Mouse (Mus musculus) brain, embryonic 18.5 days (tissue): ENCODE data around the gene Olfml1.

Experiments used
- DNase-seq: peaks from one replicate; pipeline ENCODE4 v3.0.0-alpha.2; 2012; ENCODE audit warnings: low read depth, low spot score

Olfml1 gene

GRCm38 (mm10) chr7:107594857-107595402 is 27.7 kb downstream of the Olfml1 start, which contains the start of gene Ppfibp2:
Gene Ppfibp2 (plus strand): TSS chr7:107595207.
- no peak for DNase-seq

GRCm38 (mm10) chr7:107595426-107595825 is 28.2 kb downstream of the Olfml1 start:
- no peak for DNase-seq

GRCm38 (mm10) chr7:107596753-107597152 is 29.5 kb downstream of the Olfml1 start:
- DNase-seq, result no peak

GRCm38 (mm10) chr7:107597956-107598355 is 30.7 kb downstream of the Olfml1 start:
- DNase-seq, result no peak

GRCm38 (mm10) chr7:107600651-107601050 is 33.4 kb downstream of the Olfml1 start:
- no peak for DNase-seq

DNA sequence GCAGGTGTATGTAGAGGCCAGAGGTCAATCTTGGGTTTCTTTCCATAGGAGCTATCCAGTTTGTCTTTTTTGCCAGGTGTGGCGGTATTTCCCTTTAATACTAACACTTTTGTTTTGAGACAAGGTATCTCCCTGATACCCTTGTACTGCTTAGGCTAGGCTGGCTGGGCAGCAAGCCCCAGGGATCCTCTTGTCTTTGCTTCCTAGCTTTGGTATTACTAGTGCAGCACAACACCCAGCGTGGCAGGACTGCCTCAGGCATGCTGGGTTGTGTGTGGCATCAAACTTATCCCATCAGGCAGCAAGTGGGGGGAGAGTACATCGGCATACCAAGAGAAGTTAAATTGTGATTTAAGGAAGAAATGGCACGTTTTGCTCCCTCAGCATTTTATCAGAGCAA is 35.3 kb downstream of the Olfml1 start:
- DNase-seq, result no peak

GRCm38 (mm10) chr7:107602913-107603312 is 35.7 kb downstream of the Olfml1 start:
- no peak for DNase-seq

DNA sequence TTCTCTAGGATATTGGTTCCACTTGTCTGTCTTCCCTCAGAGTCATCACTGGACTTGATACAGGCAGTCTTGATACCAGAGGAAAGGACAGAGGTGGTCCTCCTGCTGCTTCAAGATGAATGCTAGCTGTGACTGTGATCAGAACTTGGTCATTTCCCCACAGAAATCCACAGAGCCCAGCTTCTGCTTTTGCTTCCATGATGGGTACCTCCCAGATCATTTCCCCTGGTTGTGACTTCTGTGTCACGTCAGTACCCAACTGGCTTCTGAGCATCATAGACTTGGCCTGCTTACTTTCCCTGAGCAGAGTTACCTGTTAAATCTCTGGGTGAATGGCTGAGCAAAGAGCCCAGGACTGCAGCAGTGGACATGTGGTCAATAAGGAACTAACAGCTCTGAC is 40.5 kb downstream of the Olfml1 start:
- DNase-seq, result no peak

DNA sequence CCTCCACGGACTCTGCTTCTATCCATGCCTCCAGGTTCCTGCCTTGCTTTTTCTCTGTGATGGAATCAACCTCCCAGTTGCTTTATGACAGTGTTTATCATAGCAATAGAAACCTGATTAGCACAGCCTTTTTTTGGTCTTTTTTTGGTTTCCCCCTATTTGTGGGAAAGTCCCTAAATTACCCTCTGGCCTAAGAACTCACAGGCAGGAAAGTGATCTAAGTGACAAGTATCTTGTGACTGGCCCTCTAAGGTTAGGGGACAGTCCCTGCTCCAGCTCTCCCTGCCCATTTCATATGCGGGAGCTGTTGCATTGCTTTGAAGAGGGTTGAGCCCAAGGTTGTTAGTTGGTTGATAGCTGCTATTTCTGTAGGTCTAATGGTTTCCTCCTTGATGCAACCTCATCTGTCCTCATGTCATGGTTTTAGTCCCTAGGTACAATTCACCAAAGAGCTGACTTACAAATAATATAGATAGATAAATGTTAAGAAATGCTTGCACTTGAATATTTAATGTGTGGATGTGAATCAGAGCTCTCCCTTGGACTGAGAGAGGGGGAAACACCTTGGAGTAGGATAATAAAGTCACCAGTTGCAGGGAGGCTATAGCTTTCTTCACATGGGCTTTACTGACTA is 42.5 kb downstream of the Olfml1 start:
- no peak for DNase-seq

DNA sequence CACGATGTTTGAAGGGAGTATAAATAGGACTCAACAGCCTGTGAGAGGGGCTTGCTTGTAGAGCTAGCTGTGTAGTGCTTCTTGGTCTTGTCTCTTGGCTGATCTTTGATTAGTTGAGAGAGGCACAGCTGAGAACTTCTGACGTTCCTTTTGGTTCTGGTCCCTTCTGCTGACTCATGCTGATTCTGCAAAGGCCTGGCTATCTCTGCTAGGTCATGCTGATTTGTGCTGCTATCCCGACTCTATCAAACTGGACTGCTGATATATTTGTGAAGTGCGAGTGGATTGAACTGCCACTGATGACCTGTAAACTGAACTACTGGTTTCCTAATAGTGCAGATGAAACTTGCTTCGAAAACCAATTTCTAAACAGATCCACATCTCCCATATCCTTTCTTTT is 43.6 kb downstream of the Olfml1 start:
- DNase-seq, result no peak

GRCm38 (mm10) chr7:107618028-107618992 is 51.1 kb downstream of the Olfml1 start:
- no peak for DNase-seq

DNA sequence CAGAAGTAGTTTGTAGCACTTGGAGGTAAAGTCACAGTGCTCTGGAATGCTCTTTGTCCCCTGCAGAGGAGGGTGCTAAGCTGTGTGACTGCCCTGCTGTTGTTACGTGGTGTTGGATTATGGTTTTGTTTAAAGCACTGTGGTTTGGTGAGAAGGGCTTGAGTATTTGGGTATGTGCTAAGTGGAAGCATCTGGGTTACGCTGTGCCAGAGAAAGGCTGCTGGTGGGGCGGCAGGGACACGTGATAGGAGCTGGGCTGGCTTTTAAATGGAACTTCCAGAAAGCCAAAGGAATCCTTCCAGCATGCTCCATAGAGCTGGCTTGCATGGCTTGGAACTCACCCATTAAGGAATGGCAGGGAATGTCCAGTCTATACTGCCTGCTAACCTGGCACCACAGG is 52.0 kb downstream of the Olfml1 start:
- no peak for DNase-seq

DNA sequence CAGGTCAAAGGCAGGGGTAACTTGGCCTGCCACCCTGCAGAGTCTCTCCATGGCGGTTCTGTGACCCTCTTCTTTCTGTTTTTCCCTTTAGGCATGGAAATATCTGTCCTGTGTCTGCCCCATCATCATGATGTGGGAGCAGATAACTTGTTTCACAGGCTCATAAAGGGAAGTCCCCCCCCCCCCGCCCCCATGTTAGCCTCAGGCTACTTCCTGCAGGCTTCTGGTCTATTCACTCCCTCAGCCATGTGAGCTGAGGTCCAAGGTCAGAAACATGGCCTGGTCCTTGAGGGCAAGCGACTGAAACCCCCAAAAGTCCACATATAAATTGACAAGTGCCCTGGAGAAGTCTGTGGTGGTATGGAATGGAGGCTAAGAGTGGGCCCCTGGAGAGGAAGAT is 52.9 kb downstream of the Olfml1 start:
- DNase-seq, result no peak

GRCm38 (mm10) chr7:107624432-107624831 is 57.2 kb downstream of the Olfml1 start:
- DNase-seq, result no peak

- no peak for DNase-seq
These were observed 57.8 kb downstream of the Olfml1 start, which contains the start of gene 5330417H12Rik for GRCm38 (mm10) chr7:107625061-107625460. Gene 5330417H12Rik (minus strand): TSS chr7:107625161.

DNA sequence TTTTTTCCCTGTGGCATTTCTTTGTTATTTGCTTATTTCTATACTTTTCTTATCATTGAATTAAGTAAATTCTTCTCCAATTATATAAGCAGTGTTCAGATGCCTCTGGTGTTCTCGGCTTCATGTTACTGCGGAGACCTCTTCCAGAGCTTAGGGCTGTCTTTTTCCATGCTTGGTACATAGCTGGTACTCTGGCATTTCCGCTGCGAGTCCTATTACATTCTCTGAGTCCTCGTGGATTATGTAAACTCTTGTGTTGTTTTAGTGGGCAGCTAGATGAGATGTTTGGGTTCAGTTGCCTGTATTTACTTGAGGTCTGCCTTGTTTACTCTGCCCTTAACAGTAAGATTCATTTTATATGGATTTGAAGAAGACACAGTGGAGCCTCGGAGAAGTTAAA is 58.5 kb downstream of the Olfml1 start:
- no peak for DNase-seq

GRCm38 (mm10) chr7:107628383-107628782 is 61.1 kb downstream of the Olfml1 start:
- no peak for DNase-seq

GRCm38 (mm10) chr7:107633201-107633600 is 66.0 kb downstream of the Olfml1 start:
- DNase-seq, result no peak

GRCm38 (mm10) chr7:107637398-107637797 is 70.2 kb downstream of the Olfml1 start:
- DNase-seq, result no peak

DNA sequence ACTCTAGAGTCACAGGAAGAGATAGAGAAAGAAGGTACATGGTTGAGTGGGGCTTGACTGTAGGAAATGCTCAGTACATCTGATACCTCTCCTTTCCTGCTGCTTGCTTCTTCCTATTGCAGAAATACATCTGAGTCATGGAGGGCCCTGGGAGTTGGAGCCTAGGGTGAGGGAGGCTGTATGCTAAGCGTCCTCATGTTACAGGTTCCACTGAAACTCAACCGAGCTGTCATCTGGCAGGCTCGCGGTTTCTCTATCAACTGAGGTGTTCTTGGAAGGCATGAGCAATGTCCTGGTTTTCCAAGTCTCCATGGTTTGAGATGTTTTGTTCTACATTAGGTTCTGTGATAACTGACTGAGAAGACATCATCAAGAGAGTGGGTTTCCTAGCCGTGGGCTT is 70.8 kb downstream of the Olfml1 start:
- DNase-seq, result no peak
